Mouse (Mus musculus): ENCODE results near the gene Gm47985.

Gm47985 gene

GRCm38 (mm10) chr1:151219045-151219444, 36.7 kb downstream of the Gm47985 start:
- intact Hi-C loops (cut with DNase I), result no loop called here

GRCm38 (mm10) chr1:151220098-151220497, 37.8 kb downstream of the Gm47985 start:
- intact Hi-C loops (cut with DNase I), result no loop called here

- intact Hi-C loops (cut with DNase I), result no loop called here
These were observed 40.4 kb downstream of the Gm47985 start for GRCm38 (mm10) chr1:151222561-151223267.

GRCm38 (mm10) chr1:151223377-151223776, 41.0 kb downstream of the Gm47985 start:
- intact Hi-C loops (cut with DNase I), result no loop called here

GRCm38 (mm10) chr1:151224536-151224935, 42.2 kb downstream of the Gm47985 start:
- intact Hi-C loops (cut with DNase I), result no loop called here

- intact Hi-C loops (cut with DNase I), result no loop called here
These were observed 45.2 kb downstream of the Gm47985 start for GRCm38 (mm10) chr1:151227506-151227905.

GRCm38 (mm10) chr1:151228320-151228989, 46.1 kb downstream of the Gm47985 start:
- intact Hi-C loops (cut with DNase I), result no loop called here

GRCm38 (mm10) chr1:151232346-151232745, 50.0 kb downstream of the Gm47985 start:
- intact Hi-C loops (cut with DNase I), result loop anchor here (10.0 kb wide), 1 partner anchor 128 kb away; no protein-coding TSS in a partner anchor

GRCm38 (mm10) chr1:151233756-151234155, 51.4 kb downstream of the Gm47985 start:
- intact Hi-C loops (cut with DNase I), result loop anchor here (10.0 kb wide), 1 partner anchor 129 kb away; no protein-coding TSS in a partner anchor
